Mouse (Mus musculus): Measurements from ENCODE around the gene Rec114.

DNA sequence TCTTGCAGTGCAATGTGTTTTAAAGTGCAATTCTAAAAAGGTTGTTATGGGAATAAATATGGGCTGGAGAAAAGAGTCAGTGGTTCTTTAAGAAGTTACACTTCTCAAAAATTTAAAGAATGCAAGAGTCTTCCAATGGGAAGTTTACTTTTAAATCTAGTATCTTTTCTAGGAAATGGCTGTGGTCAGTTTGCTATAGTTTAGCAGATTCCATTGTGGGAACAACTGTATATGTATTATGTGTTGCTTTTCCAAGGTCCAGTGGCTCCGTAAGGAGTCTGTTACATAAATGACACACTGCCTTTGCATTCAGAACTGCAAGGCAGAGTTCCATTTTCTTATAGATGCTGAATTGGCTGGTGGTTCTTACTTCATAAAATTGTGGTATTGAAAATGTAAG is 120.8 kb downstream of the Rec114 start:
- TF ChIP-seq ZNF384 (IDR thresholded peaks at IDR 0.05; ENCODE audit: low read depth, low read length) (no peak), POLR2A (IDR thresholded peaks at IDR 0.05; ENCODE audit: control insufficient read depth in 1 of 2, insufficient read depth in 1 of 2, low read depth in 1 of 2, low read length in 2 of 2, poor library complexity in 1 of 2) (no peak), GATA1 (IDR thresholded peaks at IDR 0.05; ENCODE audit: low read depth, low read length) (no peak), CTCF (IDR thresholded peaks at IDR 0.05 in 2 of 3, conservative IDR thresholded peaks at IDR 0.05 in 1 of 3; ENCODE audit: control insufficient read depth in 1 of 3, insufficient read depth in 1 of 3, low read depth in 2 of 3, low read length in 3 of 3, poor library complexity in 1 of 3, severe bottlenecking in 1 of 3) (no peak), NELFE (IDR thresholded peaks at IDR 0.05; ENCODE audit: low read depth, low read length) (no peak), MAX (IDR thresholded peaks at IDR 0.05; ENCODE audit: low read length) (no peak), GABPA (IDR thresholded peaks at IDR 0.05; ENCODE audit: low read depth, low read length) (no peak), ZKSCAN1 (IDR thresholded peaks at IDR 0.05; ENCODE audit: low read depth, low read length) (no peak), MAFK (IDR thresholded peaks at IDR 0.05; ENCODE audit: borderline replicate concordance, low read depth, low read length) (no peak), EP300 (IDR thresholded peaks at IDR 0.05; ENCODE audit: low read depth in 1 of 2, low read length in 2 of 2) (no peak), ZMIZ1 (IDR thresholded peaks at IDR 0.05; ENCODE audit: low read depth, low read length) (no peak), TCF12 (IDR thresholded peaks at IDR 0.05; ENCODE audit: low read depth, low read length) (no peak)

Data from MEL (cell line).